Mouse (Mus musculus) spleen, adult 18-20 months (tissue): Measurements from ENCODE around the gene Taok3.

Experiments
- DNase-seq, 2 experiments: peaks; one replicate each; pipeline ENCODE4 v3.0.0; 2022; ENCODE audit warnings: mixed read lengths in 2 of 2

Gene Taok3

GRCm38 (mm10) chr5:117306826-117307225, 186.9 kb downstream of the Taok3 start:
- no peak for DNase-seq

DNA sequence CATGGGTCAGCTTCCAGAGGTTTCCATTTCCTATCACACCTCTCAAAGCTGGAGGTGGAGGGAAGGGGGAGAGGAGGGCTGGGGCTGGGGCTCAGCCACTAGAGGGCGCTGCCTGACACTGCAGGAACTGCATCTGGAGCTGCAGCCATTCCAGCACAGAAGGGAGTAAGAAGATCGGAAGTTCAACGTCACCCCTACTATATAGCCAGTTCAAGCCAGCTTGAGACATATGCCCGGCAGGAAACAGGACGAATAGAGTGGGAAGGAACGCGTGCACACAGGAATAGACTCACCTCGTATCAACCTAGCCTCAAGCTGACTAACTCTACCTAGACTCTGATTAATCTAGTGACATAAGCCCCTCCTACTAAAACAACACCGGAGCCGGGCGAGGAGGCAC, 187.8 kb downstream of the Taok3 start:
- DNase-seq = peak; percentile 49 to 75

GRCm38 (mm10) chr5:117313420-117313819, 193.5 kb downstream of the Taok3 start:
- peak in 1 of 2 experiments; percentile 46 for DNase-seq

- no peak for DNase-seq
Measured at GRCm38 (mm10) chr5:117313909-117314308, 194.0 kb downstream of the Taok3 start.

GRCm38 (mm10) chr5:117314587-117315428, 194.9 kb downstream of the Taok3 start:
- no peak for DNase-seq

GRCm38 (mm10) chr5:117318741-117319629, 199.1 kb downstream of the Taok3 start, which contains the start of gene Vsig10:
Gene Vsig10, plus strand, starts transcription at chr5:117319083.
- peak; percentile 43 to 61 for DNase-seq

DNA sequence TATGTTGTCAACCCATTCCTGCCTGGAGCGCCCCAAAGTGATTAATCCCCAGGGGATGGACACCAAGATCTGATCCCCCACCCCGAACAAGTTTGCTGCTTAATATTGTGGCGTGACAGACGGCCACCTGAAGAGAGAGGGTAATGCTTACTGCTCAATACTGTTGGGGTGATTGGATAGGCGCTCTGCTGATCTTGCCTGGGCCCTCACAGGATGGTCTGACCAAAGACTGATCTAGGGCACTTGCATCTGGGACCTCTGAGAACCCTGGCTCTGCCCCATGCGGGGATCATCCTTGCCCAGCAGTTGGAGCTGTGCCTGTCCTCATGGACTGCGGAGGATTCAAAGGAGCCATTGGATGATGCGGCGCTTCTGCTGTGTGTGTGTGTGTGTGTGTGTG, 203.8 kb downstream of the Taok3 start:
- DNase-seq = no peak
